Mouse (Mus musculus) heart, postnatal 14 days (tissue): ENCODE results near the gene Fkbp9. TPM values are rescaled to one million over a fixed set of nuclear protein-coding genes. Genes with fewer than 3 reads are reported as not detected.

Experiments used
- DNase-seq, 2 experiments: peaks; one replicate each; pipeline ENCODE4 v3.0.0; 2021 to 2022
- intact Hi-C: fragments of 180-260 bp; cut with DNase I; formaldehyde crosslinking; loops from one replicate; pipeline ENCODE4 v1.15.1; 2025
- total RNA-seq, 2 experiments: library from RNA; stranded (reverse); gene quantifications; 2 replicates each; pipeline ENCODE4 v1.2.3; 2021

Fkbp9 gene
- total RNA-seq, 2 experiments from 2014 or later: 92.1 to 95.0 TPM

DNA sequence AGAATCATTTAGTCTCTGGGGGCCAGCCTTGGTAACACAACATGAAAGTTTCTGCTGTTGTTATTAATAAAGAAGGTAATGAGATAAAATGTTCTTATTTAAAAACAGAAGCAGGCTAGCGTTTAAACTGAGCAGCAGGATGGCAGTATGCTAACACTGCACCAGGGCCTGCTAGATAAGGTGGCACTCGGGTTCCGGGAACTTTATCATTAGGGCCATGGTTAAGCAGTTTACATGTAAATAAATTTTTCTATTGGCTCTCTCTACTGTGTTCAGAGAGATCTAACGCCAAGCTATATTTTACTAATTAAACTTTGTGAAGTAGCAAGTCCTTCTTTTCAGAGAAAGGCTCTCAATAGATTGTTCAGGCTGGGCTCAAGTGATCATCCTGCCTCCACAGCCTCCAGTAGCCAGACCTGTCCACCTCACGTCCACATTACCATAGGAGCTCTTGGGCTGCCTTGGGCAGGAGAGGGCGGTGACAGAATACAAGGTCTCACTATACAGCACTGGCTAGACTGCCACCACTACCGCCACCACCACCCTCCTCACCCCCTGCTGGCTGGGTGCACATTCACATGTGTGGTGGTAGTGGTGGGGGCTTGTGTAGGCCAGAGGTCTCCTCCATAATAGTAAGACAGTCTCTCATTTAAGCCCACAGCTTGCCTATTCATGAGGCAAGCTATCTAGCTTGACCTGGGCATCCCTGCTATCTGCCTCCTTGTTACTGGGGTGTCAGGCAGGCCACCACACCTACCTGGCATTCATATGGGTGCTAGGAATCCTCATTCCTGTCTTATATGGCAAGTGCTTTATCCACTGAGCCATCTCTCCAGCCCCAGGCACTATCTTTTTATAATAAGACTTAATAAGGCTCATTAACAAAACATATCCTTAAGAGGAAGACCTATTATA, 71.0 kb downstream of the Fkbp9 start:
- no peak for DNase-seq
- intact Hi-C loops: no loop called here

DNA sequence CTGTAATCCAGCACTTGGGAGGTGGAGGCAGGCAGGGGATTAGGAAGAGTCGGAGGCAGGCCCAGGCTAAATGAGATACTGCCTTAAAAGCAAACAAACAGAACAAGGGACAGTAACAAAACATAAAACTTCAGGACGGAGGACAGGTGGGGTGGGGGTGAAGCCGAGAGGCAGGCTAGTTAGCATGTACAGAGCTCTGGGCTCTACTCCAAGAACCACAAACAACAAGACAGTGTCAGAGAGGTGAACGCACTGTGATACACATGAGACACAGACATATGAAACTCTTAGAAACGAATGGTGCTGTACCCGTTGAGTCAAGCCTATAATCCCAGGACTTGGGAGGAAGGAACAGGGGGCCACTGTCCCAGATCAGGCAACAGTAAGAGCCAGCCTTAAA, 72.0 kb downstream of the Fkbp9 start:
- no peak for DNase-seq
- intact Hi-C loops: no loop called here

DNA sequence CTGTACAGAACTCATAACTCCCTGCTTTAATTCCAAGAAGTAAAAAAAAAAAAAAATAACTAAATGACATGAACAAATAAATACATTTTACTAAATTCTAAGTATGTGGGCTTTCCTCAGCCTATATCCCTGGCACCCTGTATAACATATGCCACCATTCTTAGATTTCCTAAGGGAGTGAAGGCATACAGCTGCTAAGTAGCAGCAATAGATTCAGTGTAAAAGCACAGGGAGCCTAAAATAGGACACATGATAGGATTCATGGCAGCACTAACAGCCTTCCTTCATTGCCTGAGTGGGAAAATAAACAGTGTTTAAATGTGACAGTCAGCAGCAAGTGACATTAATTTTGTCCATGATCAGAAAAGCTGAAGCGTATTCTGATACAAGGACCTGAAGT, 72.5 kb downstream of the Fkbp9 start:
- no peak for DNase-seq
- intact Hi-C loops: no loop called here

DNA sequence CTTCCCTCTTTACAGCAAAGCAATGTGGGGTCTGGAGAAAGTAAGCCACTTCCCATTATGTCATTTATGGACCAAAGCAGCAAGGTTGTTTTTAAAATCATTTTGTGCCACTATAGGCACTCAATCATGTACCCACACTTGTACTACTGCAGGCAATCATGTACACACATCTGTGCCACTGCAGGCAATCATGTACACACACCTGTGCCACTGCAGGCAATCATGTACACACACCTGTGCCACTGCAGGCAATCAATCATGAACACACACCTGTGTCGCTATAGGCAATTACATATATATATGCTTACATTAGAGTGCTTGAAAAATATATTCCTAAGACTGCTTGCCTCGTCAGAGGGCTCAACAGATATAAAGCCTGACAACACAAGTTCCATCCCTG, 73.1 kb downstream of the Fkbp9 start:
- intact Hi-C loops: loop anchor here (5.0 kb wide), 2 partner anchors 33 to 53 kb away; no protein-coding TSS in a partner anchor
- no peak for DNase-seq

DNA sequence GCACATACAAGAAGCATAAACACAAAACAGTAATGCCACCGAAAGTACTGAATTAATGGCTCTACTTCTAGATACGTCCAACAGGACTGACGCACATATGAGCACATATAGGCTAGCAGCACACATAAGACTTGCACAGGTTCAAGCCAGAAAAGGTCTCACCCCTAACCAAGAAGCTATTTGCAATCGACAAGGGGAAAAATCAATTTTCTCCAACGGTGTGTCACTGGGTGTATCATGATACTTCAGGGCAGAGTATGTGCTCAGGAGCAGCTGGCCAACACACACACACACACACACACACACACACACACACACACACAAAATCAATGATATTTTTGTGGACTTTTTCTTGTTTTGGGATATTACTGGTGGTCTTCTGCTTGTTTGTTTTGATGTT, 73.6 kb downstream of the Fkbp9 start:
- intact Hi-C loops: loop anchor here (5.0 kb wide), 2 partner anchors 33 to 53 kb away; no protein-coding TSS in a partner anchor
- no peak for DNase-seq

DNA sequence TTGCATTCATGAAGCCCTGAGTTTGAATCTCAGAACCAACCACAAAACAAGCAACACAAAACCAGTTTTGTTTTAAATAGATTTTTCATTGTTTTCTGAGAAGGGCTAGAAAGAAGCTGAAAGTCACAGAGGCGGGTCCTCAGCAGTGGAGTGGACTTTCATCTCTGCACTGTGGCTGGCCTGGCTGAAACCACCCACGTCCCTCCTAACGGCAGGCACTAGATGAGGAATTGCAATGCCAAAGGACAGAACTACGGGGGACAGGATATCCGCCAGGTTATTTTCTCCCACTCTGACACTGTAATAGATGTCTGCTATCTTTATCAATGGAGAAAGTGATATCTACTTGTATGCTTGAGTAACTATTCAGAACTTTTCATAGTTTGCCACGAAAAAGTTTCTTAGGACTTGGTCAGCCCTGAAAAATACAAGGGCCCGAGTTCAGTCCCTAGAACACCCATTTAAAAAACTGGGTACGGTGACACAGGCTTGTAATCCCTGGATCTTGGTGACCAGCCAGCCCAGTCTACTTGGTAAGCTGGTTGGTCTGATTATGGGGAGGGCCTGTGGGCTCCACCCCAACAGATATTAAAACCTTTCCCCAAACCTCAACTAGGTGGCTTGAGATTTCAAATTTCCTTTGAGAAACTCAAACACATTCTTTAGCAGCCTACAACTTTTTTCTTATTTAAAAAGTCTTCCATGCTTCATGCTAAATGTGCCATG, 74.4 kb downstream of the Fkbp9 start:
- intact Hi-C loops: loop anchor here (5.0 kb wide), 2 partner anchors 34 to 54 kb away; no protein-coding TSS in a partner anchor
- DNase-seq: no peak

DNA sequence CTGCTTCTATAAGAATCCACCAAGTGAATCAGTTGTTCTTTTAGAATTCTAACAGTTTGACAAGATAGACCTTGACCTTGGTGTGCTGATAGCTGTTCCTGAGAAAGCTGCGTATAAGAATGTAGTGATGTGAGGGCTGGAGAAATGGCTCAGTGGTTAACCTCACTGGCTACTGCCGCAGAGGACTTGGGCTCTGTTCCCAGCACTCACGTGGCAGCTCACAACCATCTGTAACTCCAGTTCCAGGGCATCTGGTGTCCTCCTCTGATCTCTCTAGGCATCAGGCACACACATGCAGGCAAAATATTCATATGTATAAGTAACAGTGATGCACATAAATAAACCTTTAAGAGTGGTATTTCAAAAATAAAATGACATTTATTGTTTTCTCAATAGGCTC, 76.1 kb downstream of the Fkbp9 start:
- intact Hi-C loops: loop anchor here (5.0 kb wide), 2 partner anchors 36 to 56 kb away; no protein-coding TSS in a partner anchor
- DNase-seq: no peak

DNA sequence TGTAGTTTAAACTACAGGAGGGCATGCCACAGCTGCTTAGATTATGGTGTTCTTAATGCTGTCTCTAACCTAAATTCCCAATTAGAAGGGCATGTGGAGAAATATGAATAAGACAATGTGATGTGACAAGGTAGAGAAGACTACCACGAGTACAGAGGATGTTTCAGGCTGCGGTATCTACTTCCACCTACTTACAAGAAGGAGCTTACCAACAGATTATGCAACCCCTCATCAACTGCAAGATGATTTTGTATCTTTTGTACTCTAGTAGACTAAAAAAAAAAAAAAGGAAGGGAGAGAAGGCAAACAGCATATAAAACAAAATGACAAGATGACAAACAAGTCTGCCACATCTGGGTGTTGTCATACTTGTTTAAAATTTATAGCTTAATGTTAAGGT, 76.5 kb downstream of the Fkbp9 start:
- intact Hi-C loops: loop anchor here (5.0 kb wide), 2 partner anchors 36 to 56 kb away; no protein-coding TSS in a partner anchor
- no peak for DNase-seq

DNA sequence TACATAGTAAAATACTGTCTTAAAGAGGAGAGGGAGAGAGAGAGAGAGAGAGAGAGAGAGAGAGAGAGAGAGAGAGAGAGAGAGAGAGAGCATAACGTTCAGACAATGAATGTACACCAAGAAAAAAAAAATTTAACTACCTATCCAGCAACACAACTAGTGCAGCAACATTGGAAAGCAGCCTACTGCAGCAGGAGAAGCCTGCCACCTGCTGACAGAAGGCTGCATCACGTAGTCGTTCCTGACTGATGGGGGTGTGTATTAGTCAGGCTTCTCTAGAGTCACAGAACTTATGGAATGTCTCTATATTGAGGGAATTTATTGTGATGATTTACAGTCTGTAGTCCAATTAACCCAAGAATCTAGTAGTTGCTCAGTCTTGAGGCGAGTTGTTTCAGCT, 77.1 kb downstream of the Fkbp9 start:
- DNase-seq: peak; percentile 69 to 82
- intact Hi-C loops: loop anchor here (1.0 to 5.0 kb wide), 3 partner anchors 37 to 101 kb away; no protein-coding TSS in a partner anchor

DNA sequence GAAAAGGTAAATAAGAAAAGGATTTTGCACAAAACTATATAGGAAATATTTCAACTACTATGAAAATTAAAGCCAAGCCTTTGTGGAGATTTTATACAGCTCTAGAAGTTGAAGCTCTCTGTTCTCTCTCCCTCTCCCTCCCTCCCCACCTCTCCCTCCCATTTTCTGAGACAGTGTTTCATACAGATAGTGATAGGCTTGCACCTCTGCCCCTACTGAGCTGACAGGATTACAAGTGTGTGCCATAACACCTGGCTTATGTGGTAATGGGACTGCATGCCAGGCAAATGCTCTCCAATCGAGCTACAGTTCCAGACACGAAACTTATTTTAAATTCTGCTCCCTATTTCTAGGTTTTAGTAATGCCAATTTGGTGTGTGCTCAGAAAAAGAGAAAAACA, 79.1 kb downstream of the Fkbp9 start:
- no peak for DNase-seq
- intact Hi-C loops: no loop called here

DNA sequence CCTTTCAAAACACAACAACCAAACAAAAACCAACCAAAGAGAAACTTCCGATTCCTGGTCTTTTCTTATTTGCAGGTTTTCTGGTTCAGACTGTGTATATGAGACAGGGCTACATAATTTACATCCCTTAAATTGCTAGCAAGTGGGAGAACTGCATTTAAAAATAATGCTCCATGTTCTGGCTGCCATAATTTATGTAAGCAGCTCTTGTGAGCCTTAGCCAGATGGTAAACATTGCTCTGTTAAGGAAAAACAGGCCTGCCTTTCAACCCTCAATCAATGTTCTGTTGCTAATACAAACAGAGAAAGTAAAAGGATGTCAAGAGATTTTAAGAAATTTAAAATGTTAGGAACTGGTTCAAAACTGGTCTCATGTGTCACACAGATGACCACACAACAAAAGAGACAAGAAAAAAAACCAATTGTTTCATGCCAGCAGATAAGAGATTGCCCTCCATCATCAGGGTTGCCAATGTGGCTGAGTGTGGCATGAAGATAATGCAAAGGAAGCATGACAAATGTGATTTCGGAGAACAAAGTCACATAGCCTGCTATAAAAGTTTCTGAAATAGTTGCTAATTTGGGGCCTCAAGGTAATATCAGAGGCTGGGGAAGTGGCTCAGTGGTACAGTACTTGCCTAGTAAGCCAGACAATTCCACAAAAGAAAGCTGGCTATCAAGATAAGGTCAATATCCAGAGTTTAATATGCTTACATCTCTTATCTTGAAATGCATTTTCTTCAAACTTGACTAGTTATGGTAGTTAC, 81.4 kb downstream of the Fkbp9 start:
- DNase-seq: no peak
- intact Hi-C loops: no loop called here

DNA sequence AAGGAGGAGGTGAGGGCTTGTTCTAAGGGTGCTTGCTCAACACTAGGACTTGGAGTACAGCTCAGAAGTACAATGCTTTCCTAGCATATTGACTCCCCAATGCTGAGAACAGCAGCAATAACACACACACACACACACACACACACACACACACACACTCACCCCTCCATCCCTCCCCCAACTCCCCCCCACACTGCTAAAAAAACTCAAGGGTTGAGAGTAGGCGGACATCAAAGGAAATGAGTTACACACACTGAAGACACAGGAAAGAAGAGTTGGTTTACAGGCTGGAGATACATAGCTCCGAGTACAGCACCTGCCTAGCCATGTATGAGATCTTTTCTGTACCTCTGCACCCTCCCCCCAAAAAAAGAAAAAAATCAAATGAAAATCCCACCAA, 84.4 kb downstream of the Fkbp9 start:
- DNase-seq: no peak
- intact Hi-C loops: no loop called here

DNA sequence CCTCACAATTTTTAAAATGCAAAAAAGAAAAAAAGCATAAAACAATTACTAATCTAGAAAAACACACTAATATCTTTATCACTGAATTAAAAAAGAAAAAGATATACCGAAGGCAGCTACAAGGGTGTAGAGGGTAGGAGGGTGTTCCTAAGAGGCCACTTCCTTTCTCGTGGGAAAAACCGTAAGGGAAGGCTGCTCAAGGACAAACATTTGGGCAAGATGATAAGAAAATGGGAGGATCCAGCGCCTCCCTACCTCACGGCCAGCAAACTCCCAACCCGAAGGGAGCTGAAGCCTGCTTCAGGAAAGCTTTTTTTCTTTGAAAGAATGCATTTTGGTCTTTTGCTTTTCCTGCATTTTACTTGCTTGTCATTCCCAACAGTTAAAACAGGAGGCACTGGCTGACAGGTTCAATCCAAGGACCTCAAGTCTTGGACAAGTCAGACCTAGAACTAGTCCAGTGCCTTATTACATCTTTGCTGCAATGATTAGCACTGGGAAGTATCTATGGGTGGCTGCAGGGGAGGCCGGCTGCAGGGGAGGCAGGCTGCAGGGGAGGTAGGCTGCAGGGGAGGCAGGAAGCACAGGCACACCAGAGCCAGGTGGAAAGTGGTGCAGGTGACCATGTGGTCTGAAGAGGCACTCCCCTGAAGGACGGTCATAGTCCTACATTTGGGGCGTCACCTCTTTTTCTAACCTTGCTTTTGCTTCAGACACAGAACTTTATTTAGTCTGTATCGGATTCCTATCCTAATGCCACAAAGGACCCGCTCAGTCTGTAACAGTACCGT, 85.9 kb downstream of the Fkbp9 start:
- no peak for DNase-seq
- intact Hi-C loops: no loop called here

DNA sequence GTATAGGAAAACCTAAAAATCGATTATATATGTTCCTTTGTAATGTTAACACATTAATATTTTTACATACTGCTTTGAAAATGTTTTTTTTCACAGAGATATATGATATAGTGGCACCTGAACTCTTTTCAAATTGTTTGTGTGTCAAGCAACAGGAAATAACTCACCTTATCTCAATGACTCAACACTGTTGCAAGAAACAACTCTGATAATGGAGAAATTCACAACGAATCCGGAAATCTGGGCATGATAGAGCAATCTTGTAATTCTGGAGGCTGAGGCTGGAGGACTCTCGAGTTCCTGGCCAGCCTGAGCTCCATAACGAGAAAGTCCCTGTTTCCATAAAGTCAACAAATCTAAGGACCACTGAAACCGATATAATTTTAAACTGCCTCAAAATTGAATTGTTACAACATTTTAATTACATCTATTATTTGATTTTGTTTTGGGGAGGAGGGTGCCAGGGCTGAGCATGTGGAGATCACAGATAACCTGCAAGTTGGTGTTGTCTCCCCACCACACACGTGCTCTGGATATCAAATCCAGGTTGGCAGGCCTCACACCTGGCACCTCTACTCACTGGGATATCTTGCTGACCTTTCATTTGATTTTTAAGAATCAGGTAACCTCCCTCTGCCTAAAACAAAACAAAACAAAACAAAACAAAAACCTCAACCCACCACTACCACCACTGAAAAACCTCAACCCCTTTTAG, 87.6 kb downstream of the Fkbp9 start:
- intact Hi-C loops: loop anchor here (5.0 to 10.0 kb wide), 2 partner anchors 202 to 615 kb away; partner anchors contain the start of gene Ppm1k

DNA sequence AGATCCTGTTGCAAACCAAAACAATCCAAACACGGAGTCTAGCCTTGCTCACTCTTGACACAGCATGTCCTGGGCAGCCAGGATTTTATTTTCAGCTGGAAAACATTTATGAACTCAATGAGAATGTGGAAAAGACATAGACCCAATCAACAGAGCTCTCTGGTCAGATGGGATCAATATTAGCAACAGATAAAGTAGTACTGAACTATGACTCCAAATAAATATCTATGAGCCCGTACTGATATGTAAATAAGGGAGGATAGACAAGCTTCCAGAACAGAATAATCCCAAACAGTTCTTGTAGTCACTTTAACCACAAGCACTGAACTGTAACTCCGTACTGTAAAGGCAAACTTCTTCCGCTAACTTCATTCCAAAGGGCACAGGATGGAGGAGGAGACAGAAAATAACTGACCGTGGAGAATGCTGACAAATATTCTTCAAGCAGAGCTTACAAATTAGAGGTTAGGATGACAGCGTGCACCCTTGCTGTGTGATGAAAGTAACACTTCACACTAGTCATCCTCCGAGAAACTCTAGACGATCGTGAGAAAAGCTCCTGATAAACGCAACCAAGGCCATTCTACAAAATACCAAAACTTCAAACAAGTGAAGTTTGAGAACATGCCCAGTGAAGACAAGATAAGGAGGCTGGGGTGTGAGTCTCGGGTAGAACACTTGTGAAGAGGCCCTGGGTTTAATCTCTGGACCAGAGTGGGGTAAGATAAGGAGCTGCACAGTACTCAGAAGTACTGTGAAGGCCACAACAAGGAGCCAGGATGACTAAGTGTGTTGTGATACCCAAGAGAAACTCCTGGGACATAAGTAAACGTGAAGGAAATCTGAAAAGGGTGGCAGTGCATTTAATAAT, 88.6 kb downstream of the Fkbp9 start:
- DNase-seq: no peak
- intact Hi-C loops: loop anchor here (5.0 to 10.0 kb wide), 2 partner anchors 203 to 614 kb away; partner anchors contain the start of gene Ppm1k

More for the DNA sequence above, 87.6 kb downstream of the Fkbp9 start:
- no peak for DNase-seq

DNA sequence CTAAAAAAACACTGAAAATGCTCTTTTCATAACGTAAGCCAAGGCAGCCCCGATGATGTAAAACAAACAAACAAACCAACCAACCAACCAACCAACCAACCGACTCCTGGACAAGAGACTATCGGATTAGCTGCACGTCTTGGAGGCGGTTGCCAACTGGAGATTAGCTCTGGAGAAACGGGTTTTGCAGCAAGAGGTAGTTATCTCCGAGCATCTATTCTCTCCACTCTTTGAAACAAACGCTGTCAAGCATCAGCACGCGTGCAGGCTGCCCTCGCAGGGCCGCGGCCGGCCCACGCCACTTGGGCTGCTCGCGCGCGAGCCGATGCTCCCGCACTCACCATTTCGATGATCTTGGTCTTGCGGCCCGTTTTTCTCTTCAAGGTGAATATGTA, 91.5 kb downstream of the Fkbp9 start:
- intact Hi-C loops: loop anchor here (5.0 to 10.0 kb wide), 2 partner anchors 206 to 611 kb away; partner anchors contain the start of gene Ppm1k
- no peak for DNase-seq
